Mouse (Mus musculus) E14TG2a.4 (cell line): ENCODE measurements around the gene Itpr3.

Source experiments
- CTCF ChIP-seq: conservative IDR thresholded peaks from 2 replicates; pipeline ENCODE4 v1.5.1; 2014; ENCODE audit warnings: low read length
- POU5F1 ChIP-seq: IDR thresholded peaks from 2 replicates; pipeline ENCODE4 v1.6.1; 2014; ENCODE audit warnings: low read length, borderline replicate concordance

DNA sequence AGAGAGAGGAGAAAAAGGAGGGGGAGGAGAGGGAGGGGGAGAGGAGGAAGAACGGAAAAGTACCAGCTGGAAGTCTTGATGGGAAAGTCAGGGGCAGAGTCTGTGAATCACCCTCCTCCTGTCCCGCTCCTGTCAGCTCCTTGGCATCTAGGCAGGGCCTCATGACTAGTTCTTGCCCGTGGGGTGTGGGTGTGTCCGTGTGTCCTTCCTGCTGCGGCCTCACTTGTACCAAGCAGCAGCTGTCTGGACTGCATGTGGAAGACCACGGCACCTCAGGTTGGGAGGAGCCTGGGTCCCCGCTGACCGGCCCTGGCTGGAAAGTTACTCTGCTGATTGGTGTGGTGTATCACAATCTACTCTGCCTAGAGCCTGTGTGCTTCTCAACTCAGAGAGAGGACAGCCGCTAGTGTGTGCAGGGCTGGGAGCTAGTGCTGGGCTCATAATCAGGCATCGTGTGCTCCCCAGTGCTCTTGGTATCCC, 84.9 kb downstream of the Itpr3 start:
- TF ChIP-seq CTCF, result no peak
- no peak for TF ChIP-seq POU5F1
